Mouse (Mus musculus) small intestine, adult 2 months (tissue): ENCODE results near the gene Gucy2d. TPM values are rescaled to one million over a fixed set of nuclear protein-coding genes. Genes with fewer than 3 reads are reported as not detected.
A peak's percentile ranks its signal among the peaks of the same experiment; 100 is the strongest.

Experiments
- H3K27ac ChIP-seq: fragments of 200-500 bp; 2 replicates; pipeline ENCODE4 v1.5.1; 2012; ENCODE audit warnings: low read depth, low read length, control low read depth, inconsistent platforms; ENCODE audit not compliant: insufficient read depth
- H3K27me3 ChIP-seq: fragments of 200-500 bp; 2 replicates; pipeline ENCODE4 v1.6.1; 2012; ENCODE audit warnings: mild to moderate bottlenecking, moderate library complexity, low read length, inconsistent platforms; ENCODE audit not compliant: control insufficient read depth, insufficient read depth
- H3K36me3 ChIP-seq: fragments of 200-500 bp; 2 replicates; pipeline ENCODE4 v1.6.1; 2012; ENCODE audit warnings: mild to moderate bottlenecking, low read length, control low read depth, inconsistent platforms; ENCODE audit not compliant: control insufficient read depth, insufficient read depth
- H3K4me1 ChIP-seq: fragments of 200-500 bp; 2 replicates; pipeline ENCODE4 v1.6.1; 2012; ENCODE audit warnings: low read length, inconsistent platforms, mixed read lengths; ENCODE audit not compliant: control insufficient read depth, insufficient read depth, insufficient read length
- H3K4me3 ChIP-seq: fragments of 200-500 bp; 2 replicates; pipeline ENCODE4 v1.5.1; 2012; ENCODE audit warnings: low read depth, mild to moderate bottlenecking, control low read depth, inconsistent platforms, low read length, moderate library complexity
- CTCF ChIP-seq: fragments of 200-500 bp; IDR thresholded peaks from 2 replicates; pipeline ENCODE4 v1.5.1; 2012; ENCODE audit warnings: low read depth, mild to moderate bottlenecking, control low read depth, inconsistent platforms, low read length, moderate library complexity, mixed read lengths; ENCODE audit not compliant: insufficient replicate concordance, insufficient read length; ENCODE audit errors: extremely low read depth
- POLR2A ChIP-seq: fragments of 200-500 bp; IDR thresholded peaks from 2 replicates; pipeline ENCODE4 v1.6.1; 2012; ENCODE audit warnings: low read depth, mild to moderate bottlenecking, control low read depth, inconsistent platforms, low read length, moderate library complexity
- WGBS: fragments of 180-500 bp; shearing (Covaris S2); methylation state at CpG from one replicate; pipeline ENCODE4 v1.1.7; 2018; 5-methylcytosine and 5-hydroxymethylcytosine counted together
- polyA plus RNA-seq: library from polyadenylated mRNA; depleted of rRNA; stranded (reverse); fragments of >200 nt; gene quantifications from 2 replicates; pipeline ENCODE4 v1.2.3, GENCODE M21; 2012

Gucy2d gene
- polyA plus RNA-seq, 1 experiment, result not detected

GRCm38 (mm10) chr7:98472529-98472928 lies 32.3 kb downstream of the Gucy2d start:
- Histone ChIP-seq H3K36me3 (no peaks in the 10 kb centered on the region), H3K27ac (no peak overlapping the region), H3K27me3 (no peaks in the 10 kb centered on the region), H3K4me3 (no peak overlapping the region), H3K4me1 (no peaks in the 10 kb centered on the region)
- WGBS, result 75% methylated on average over 2 of the region's 2 CpGs
- TF ChIP-seq CTCF (no peak), POLR2A (no peak)

GRCm38 (mm10) chr7:98474558-98474957 lies 34.3 kb downstream of the Gucy2d start:
- no peak overlapping the region for H3K27ac ChIP-seq
- H3K27me3 ChIP-seq, result no peaks in the 10 kb centered on the region
- TF ChIP-seq CTCF (no peak), POLR2A (no peak)
- no peaks in the 10 kb centered on the region for H3K4me1 ChIP-seq
- no peaks in the 10 kb centered on the region for H3K36me3 ChIP-seq
- WGBS, result 88% methylated on average over 1 of the region's 1 CpGs
- H3K4me3 ChIP-seq, result no peak overlapping the region

GRCm38 (mm10) chr7:98477153-98477552 lies 36.9 kb downstream of the Gucy2d start:
- Histone ChIP-seq H3K36me3 (no peaks in the 10 kb centered on the region), H3K27me3 (no peaks in the 10 kb centered on the region), H3K4me3 (no peak overlapping the region), H3K27ac (no peak overlapping the region), H3K4me1 (no peaks in the 10 kb centered on the region)
- 77% methylated on average over 4 of the region's 4 CpGs for WGBS
- no peak for TF ChIP-seq CTCF
- no peak for TF ChIP-seq POLR2A

GRCm38 (mm10) chr7:98480481-98480880 lies 40.3 kb downstream of the Gucy2d start:
- WGBS, result 94% methylated on average over 1 of the region's 1 CpGs
- H3K36me3 ChIP-seq, result no peaks in the 10 kb centered on the region

GRCm38 (mm10) chr7:98481066-98481734 lies 41.0 kb downstream of the Gucy2d start:
- Histone ChIP-seq H3K27ac (no peak overlapping the region), H3K4me1 (peaks cover 8% of the 10 kb centered on the region; the same call in 1 of the 2 replicates), H3K4me3 (no peak overlapping the region), H3K36me3 (no peaks in the 10 kb centered on the region), H3K27me3 (no peaks in the 10 kb centered on the region)
- WGBS, result 11% methylated on average over 9 of the region's 9 CpGs
- TF ChIP-seq POLR2A, result no peak
- peak; percentile 93 for TF ChIP-seq CTCF

More at GRCm38 (mm10) chr7:98480481-98480880, 40.3 kb downstream of the Gucy2d start:
- TF ChIP-seq CTCF (no peak), POLR2A (no peak)
- peaks cover 8% of the 10 kb centered on the region; the same call in 1 of the 2 replicates for H3K4me1 ChIP-seq
- no peak overlapping the region for H3K27ac ChIP-seq
- H3K27me3 ChIP-seq, result no peaks in the 10 kb centered on the region
- no peak overlapping the region for H3K4me3 ChIP-seq

- no peaks in the 10 kb centered on the region for H3K27me3 ChIP-seq
- no peak overlapping the region for H3K4me3 ChIP-seq
- 89% methylated on average over 8 of the region's 8 CpGs for WGBS
- H3K27ac ChIP-seq, result no peak overlapping the region
- TF ChIP-seq POLR2A (no peak), CTCF (no peak)
- H3K36me3 ChIP-seq, result no peaks in the 10 kb centered on the region
- peaks cover 8% of the 10 kb centered on the region; the same call in 1 of the 2 replicates for H3K4me1 ChIP-seq
These were observed 41.6 kb downstream of the Gucy2d start for GRCm38 (mm10) chr7:98481861-98482260.

GRCm38 (mm10) chr7:98482551-98483267 lies 42.5 kb downstream of the Gucy2d start:
- no peaks in the 10 kb centered on the region for H3K36me3 ChIP-seq
- TF ChIP-seq CTCF (no peak), POLR2A (no peak)
- H3K4me3 ChIP-seq, result no peak overlapping the region
- H3K27me3 ChIP-seq, result no peaks in the 10 kb centered on the region
- peak overlapping the region; percentile 60 for H3K27ac ChIP-seq
- 56% methylated on average over 12 of the region's 12 CpGs for WGBS
- peaks cover 8% of the 10 kb centered on the region; the same call in 1 of the 2 replicates for H3K4me1 ChIP-seq
